Mouse (Mus musculus) megakaryocyte-erythroid progenitor cell, adult 5-6 weeks (primary cell): ENCODE measurements around the gene Gnat2. TPM values are rescaled to one million over a fixed set of nuclear protein-coding genes. Genes with fewer than 3 reads are reported as not detected.
A peak's percentile ranks its signal among the peaks of the same experiment; 100 is the strongest.

Source experiments
- ATAC-seq: replicated peaks from 2 replicates; pipeline ENCODE4 v1.8.0; 2016; ENCODE audit warnings: mild to moderate bottlenecking, inconsistent platforms; ENCODE audit not compliant: severe bottlenecking, poor library complexity, low FRiP score, low TSS enrichment
- total RNA-seq, 2 experiments: library from RNA; stranded (forward) in 1 of 2; stranded (reverse) in 1 of 2; fragments of 200-1000, 215-1000 nt in 1 of 2; fragments of >200 nt in 1 of 2; fragmentation: Nextera tagmentation in 1 of 2; gene quantifications; 2 replicates each; pipeline ENCODE4 v1.2.3; 2014 to 2017

Gnat2 gene
- total RNA-seq, 2 experiments from 2014 or later: not detected

DNA sequence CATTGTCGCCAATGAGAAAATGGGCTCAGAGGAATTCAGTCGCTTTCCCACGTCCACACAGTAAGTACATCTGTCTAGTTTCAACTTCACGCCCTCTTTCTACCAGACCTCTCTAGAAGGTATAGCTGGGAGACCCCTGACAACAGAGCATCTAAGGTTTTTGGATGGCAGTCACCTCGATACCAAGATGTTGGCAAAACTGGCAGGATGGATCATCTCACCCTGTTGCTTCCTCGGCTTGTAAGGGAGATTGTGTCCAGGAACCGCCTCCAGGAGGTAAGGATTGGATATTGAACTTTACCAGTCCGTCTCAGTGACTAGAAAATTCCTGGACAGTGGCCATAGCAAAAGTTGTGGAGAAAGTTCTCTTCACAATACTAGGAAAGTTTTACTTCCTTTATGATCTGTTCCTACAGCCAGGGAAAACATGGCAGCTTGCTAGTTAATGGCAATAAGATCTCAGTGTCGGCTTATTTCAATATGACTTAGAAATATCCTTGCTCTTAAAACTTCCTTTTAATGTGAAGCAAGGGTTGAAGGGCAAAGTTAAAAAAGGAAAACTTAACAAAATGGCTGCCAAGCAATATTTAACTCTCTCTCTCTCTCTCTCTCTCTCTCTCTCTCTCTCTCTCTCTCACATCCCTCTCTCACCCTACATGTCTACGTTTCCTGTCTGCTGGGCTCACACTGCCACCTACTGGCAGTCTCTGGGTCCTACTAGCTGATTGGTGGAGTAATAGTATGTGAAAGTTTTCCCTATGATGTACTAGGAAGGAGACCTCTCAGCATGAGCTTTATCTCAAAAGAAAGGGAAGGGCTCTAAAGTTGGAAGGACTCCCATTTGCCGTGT lies 55.0 kb downstream of the Gnat2 start:
- ATAC-seq: peak; percentile 67

Other genes starting within 250 kb of the Gnat2 start
- not detected in 2 replicates for gene Eps8l3, start 215.6 kb upstream of the Gnat2 start, total RNA-seq (2014; fragmentation: Nextera tagmentation)
- not detected in 2 replicates for gene Eps8l3, start 215.6 kb upstream of the Gnat2 start, total RNA-seq (2017)
- 233 and 255 TPM in 2 replicates for gene Gstm5, start 197.0 kb upstream of the Gnat2 start, total RNA-seq (2014; fragmentation: Nextera tagmentation)
- 231 and 241 TPM in 2 replicates for gene Gstm5, start 197.0 kb upstream of the Gnat2 start, total RNA-seq (2017)
- 0.62 and 6.3 TPM in 2 replicates for gene Gstm7, start 161.0 kb upstream of the Gnat2 start, total RNA-seq (2014; fragmentation: Nextera tagmentation)
- gene Gstm7, start 161.0 kb upstream of the Gnat2 start, total RNA-seq (2017): 1.9 TPM in 1 of 2 replicates, not detected in the other
- not detected in 2 replicates for gene Gstm6, start 149.0 kb upstream of the Gnat2 start, total RNA-seq (2014; fragmentation: Nextera tagmentation)
- gene Gstm6, start 149.0 kb upstream of the Gnat2 start, total RNA-seq (2017): not detected in 2 replicates
- gene Gstm3, start 123.5 kb upstream of the Gnat2 start, total RNA-seq (2014; fragmentation: Nextera tagmentation): not detected in 2 replicates
- gene Gstm3, start 123.5 kb upstream of the Gnat2 start, total RNA-seq (2017): not detected in 2 replicates
- not detected in 2 replicates for gene Gstm2, start 106.3 kb upstream of the Gnat2 start, total RNA-seq (2014; fragmentation: Nextera tagmentation)
- gene Gstm2, start 106.3 kb upstream of the Gnat2 start, total RNA-seq (2017): 1.5 and 2.6 TPM in 2 replicates
- 9.1 and 18.8 TPM in 2 replicates for gene Gstm1, start 74.8 kb upstream of the Gnat2 start, total RNA-seq (2014; fragmentation: Nextera tagmentation)
- 8.4 and 14.7 TPM in 2 replicates for gene Gstm1, start 74.8 kb upstream of the Gnat2 start, total RNA-seq (2017)
- gene Gstm4, start 47.9 kb upstream of the Gnat2 start, total RNA-seq (2014; fragmentation: Nextera tagmentation): 2.8 and 3.6 TPM in 2 replicates
- 1.7 and 2.9 TPM in 2 replicates for gene Gstm4, start 47.9 kb upstream of the Gnat2 start, total RNA-seq (2017)
- 56.9 and 63.8 TPM in 2 replicates for gene Ampd2, start 6.1 kb upstream of the Gnat2 start, total RNA-seq (2014; fragmentation: Nextera tagmentation)
- 23.8 and 41.6 TPM in 2 replicates for gene Ampd2, start 6.1 kb upstream of the Gnat2 start, total RNA-seq (2017)
- gene Gnai3, start 53.4 kb downstream of the Gnat2 start, total RNA-seq (2014; fragmentation: Nextera tagmentation): 59.5 and 66.7 TPM in 2 replicates
- 114 and 126 TPM in 2 replicates for gene Gnai3, start 53.4 kb downstream of the Gnat2 start, total RNA-seq (2017)
- gene Gpr61, start 62.1 kb downstream of the Gnat2 start, total RNA-seq (2014; fragmentation: Nextera tagmentation): not detected in 2 replicates
- not detected in 2 replicates for gene Gpr61, start 62.1 kb downstream of the Gnat2 start, total RNA-seq (2017)
- gene Amigo1, start 93.5 kb downstream of the Gnat2 start, total RNA-seq (2014; fragmentation: Nextera tagmentation): 1.3 and 2.3 TPM in 2 replicates
- gene Amigo1, start 93.5 kb downstream of the Gnat2 start, total RNA-seq (2017): 0.66 and 1.9 TPM in 2 replicates
- 3.8 and 5.0 TPM in 2 replicates for gene Cyb561d1, start 108.4 kb downstream of the Gnat2 start, total RNA-seq (2014; fragmentation: Nextera tagmentation)
- 3.5 and 4.6 TPM in 2 replicates for gene Cyb561d1, start 108.4 kb downstream of the Gnat2 start, total RNA-seq (2017)
- 8.3 and 12.1 TPM in 2 replicates for gene Atxn7l2, start 118.1 kb downstream of the Gnat2 start, total RNA-seq (2014; fragmentation: Nextera tagmentation)
- 1.9 and 3.2 TPM in 2 replicates for gene Atxn7l2, start 118.1 kb downstream of the Gnat2 start, total RNA-seq (2017)
- gene Sypl2, start 133.9 kb downstream of the Gnat2 start, total RNA-seq (2014; fragmentation: Nextera tagmentation): not detected in 2 replicates
- not detected in 2 replicates for gene Sypl2, start 133.9 kb downstream of the Gnat2 start, total RNA-seq (2017)
- 223 and 248 TPM in 2 replicates for gene Psma5, start 164.1 kb downstream of the Gnat2 start, total RNA-seq (2014; fragmentation: Nextera tagmentation)
- gene Psma5, start 164.1 kb downstream of the Gnat2 start, total RNA-seq (2017): 358 and 414 TPM in 2 replicates
- gene Sort1, start 191.3 kb downstream of the Gnat2 start, total RNA-seq (2014; fragmentation: Nextera tagmentation): 4.5 and 7.6 TPM in 2 replicates
- gene Sort1, start 191.3 kb downstream of the Gnat2 start, total RNA-seq (2017): 5.8 and 7.7 TPM in 2 replicates